Mouse (Mus musculus) intestine, postnatal 0 days (tissue): ENCODE results near the gene Gm10024. TPM values are rescaled to one million over a fixed set of nuclear protein-coding genes. Genes with fewer than 3 reads are reported as not detected.
"Not testable (repeated sequence)": the region's sequence is repeated elsewhere in the genome, so short reads cannot be mapped to it uniquely, and the experiment has no call there.

Source experiments
- ATAC-seq: fragments of 200-750 bp; cut with Nextera tagmentation; 2 replicates; pipeline ENCODE4 v1.8.0; 2017; ENCODE audit warnings: mild to moderate bottlenecking, moderate TSS enrichment, moderate library complexity
- H3K27ac ChIP-seq: fragments of 300-500 bp; sonication (generic); 2 replicates; pipeline ENCODE4 v1.5.1; 2014; ENCODE audit warnings: mild to moderate bottlenecking, low read depth, low read length, moderate library complexity
- H3K27me3 ChIP-seq: fragments of 300-500 bp; sonication (generic); replicated peaks from 2 replicates; pipeline ENCODE4 v1.6.1; 2014; ENCODE audit warnings: low read length, mixed read lengths; ENCODE audit not compliant: control insufficient read depth, insufficient read depth
- H3K36me3 ChIP-seq: fragments of 300-500 bp; sonication (generic); 2 replicates; pipeline ENCODE4 v1.6.1; 2014; ENCODE audit warnings: mild to moderate bottlenecking, moderate library complexity; ENCODE audit not compliant: control insufficient read depth, insufficient read depth
- H3K4me1 ChIP-seq: fragments of 300-500 bp; sonication (generic); replicated peaks from 2 replicates; pipeline ENCODE4 v1.6.1; 2014; ENCODE audit warnings: antibody characterized with exemption, low read length, mixed read lengths; ENCODE audit not compliant: control insufficient read depth, insufficient read depth
- H3K4me2 ChIP-seq: fragments of 300-500 bp; sonication (generic); replicated peaks from 2 replicates; pipeline ENCODE4 v1.6.1; 2014; ENCODE audit warnings: low read depth, mild to moderate bottlenecking, moderate library complexity
- H3K4me3 ChIP-seq: fragments of 300-500 bp; sonication (generic); 2 replicates; pipeline ENCODE4 v1.5.1; 2014; ENCODE audit warnings: low read depth, low read length
- H3K9ac ChIP-seq: fragments of 300-500 bp; sonication (generic); 2 replicates; pipeline ENCODE4 v1.6.1; 2014; ENCODE audit warnings: mild to moderate bottlenecking, low read depth, low read length
- H3K9me3 ChIP-seq: fragments of 300-500 bp; sonication (generic); 2 replicates; pipeline ENCODE4 v1.6.1; 2016; ENCODE audit warnings: mixed run types; ENCODE audit not compliant: control insufficient read depth
- CTCF ChIP-seq: sonication (generic); IDR thresholded peaks from 2 replicates; pipeline ENCODE4 v1.5.1; 2016; ENCODE audit warnings: low read depth, mild to moderate bottlenecking, control low read depth, antibody characterized with exemption, moderate library complexity
- WGBS: fragments of 180-500 bp; shearing (Covaris S2); extraction: QIAGEN DNeasy Blood & Tissue Kit; methylation state at CpG from one replicate; pipeline ENCODE4 v1.1.7; 2014; 5-methylcytosine and 5-hydroxymethylcytosine counted together
- polyA plus RNA-seq: library from polyadenylated mRNA; unstranded; fragments of >200 nt; fragmentation: Nextera tagmentation; extraction: Ambion mirVana; gene quantifications from 2 replicates; pipeline ENCODE4 v1.2.1, GENCODE M21; 2015

Gene Gm10024
- polyA plus RNA-seq: not detected in 2 replicates

DNA sequence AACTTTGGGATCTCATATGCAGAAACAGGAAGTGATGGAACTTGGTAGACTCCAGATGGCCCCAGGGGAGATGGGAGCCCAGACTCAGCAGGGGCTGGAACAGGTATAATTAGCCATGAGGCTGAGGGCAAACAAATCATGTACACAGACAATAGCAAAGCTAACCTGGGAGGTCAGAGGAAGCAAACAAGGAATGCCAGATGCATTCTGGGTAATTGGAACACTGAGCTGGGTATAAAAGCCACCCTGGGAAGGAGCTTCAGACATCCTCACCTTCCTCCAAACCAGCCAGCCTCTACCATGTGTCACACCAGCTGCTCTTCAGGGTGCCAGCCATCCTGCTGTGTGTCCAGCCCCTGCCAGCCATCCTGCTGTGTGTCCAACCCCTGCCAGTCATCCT, at the start of gene Gm10024:
Gene Gm10024 (plus strand): TSS at position 301 of the 400 bp plus-strand sequence.
- not testable (repeated sequence) for ATAC-seq, H3K9me3 ChIP-seq, H3K9ac ChIP-seq, H3K4me2 ChIP-seq, H3K27me3 ChIP-seq, H3K27ac ChIP-seq, H3K4me3 ChIP-seq, H3K36me3 ChIP-seq, H3K4me1 ChIP-seq

DNA sequence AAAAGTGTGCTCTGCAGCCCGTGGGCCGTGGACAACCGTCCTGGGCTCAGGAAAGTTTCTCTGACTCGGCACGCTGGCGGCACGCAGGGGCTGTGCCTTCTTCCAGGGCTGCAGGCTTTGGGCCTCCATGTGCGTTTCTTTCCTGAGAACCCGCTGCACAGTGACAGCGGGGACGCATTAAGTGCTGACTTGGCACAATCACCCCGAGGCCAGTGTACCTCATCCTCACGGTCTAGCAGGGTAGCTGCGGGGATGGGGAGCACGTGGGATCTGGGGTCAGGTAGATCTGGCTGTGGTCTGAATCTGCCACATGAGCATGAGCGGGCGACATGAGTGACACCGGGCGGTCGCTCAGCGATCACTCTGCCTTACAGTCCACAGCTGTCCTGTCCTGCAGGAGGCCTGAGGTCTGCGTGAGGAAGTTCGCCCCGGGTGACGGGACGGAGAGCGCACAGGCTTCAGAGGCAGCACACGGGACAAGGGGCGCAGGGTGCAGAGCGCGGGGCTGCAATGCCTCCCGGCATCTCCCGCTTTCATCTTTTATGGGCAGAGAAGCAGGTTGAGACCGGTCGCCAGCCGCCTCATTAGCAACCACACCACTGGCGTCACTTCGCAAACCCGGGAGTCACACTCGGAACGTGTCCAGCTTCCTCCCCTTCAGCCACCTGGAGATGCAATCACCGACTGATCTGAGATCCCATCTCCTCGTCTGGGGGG, 47.1 kb upstream of the Gm10024 start:
- Histone ChIP-seq H3K27me3 (no peaks in the 10 kb centered on the region), H3K4me2 (no peak overlapping the region), H3K4me1 (no peaks in the 10 kb centered on the region), H3K4me3 (no peak overlapping the region), H3K9me3 (no peaks in the 10 kb centered on the region), H3K27ac (no peak overlapping the region), H3K9ac (no peak overlapping the region), H3K36me3 (no peaks in the 10 kb centered on the region)
- no peak for ATAC-seq
- TF ChIP-seq CTCF: no peak
- WGBS: 42% methylated on average over 43 of the region's 43 CpGs

DNA sequence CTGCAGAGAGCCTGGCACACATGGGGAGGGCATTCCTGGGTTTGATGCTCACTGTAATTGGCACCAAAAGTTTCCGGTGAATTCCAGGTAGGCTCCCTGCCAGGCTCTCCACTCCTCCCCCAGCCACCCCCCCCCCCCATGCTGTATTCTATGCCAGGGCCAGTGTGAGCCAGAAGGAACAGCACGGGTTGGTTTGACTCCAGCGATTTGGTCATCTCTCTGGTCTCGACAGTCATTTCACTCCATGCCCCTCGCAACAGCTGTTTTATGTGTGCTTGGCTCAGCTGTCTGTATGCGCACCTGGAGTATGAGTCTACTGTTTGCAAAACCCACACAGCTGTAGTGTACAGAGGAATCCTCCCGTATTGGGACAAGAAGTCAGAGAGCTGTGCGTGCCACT, 44.9 kb upstream of the Gm10024 start:
- no peaks in the 10 kb centered on the region for H3K9me3 ChIP-seq
- ATAC-seq: no peak
- WGBS: 68% methylated on average over 8 of the region's 8 CpGs

DNA sequence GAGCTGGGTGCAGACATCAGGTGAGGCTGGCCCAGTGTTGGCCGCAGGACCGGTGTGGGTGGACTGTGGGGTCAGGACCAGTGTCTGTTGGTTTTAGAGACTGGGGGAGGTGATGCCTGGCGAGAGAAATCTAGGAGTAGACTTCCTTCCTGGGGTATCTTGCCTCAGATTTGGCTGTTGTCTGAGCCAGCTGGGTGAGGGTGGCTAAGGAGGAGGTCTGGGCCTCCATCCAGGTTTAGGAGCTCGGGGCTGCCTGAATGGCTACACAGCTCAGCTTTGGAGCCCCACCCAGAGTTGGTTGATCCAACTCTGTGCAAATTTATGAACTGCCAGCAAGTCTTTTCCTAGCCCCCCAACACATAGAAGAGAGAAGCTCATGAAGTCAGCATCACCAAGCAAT, 43.9 kb upstream of the Gm10024 start:
- no peak overlapping the region for H3K9ac ChIP-seq
- H3K4me2 ChIP-seq: no peak overlapping the region
- no peak for TF ChIP-seq CTCF
- no peaks in the 10 kb centered on the region for H3K9me3 ChIP-seq
- H3K27ac ChIP-seq: no peak overlapping the region
- no peak overlapping the region for H3K4me3 ChIP-seq
- no peaks in the 10 kb centered on the region for H3K27me3 ChIP-seq
- H3K4me1 ChIP-seq: no peaks in the 10 kb centered on the region
- H3K36me3 ChIP-seq: no peaks in the 10 kb centered on the region
- 79% methylated on average over 4 of the region's 4 CpGs for WGBS
- no peak for ATAC-seq

More for the DNA sequence above, 44.9 kb upstream of the Gm10024 start:
- H3K36me3 ChIP-seq: no peaks in the 10 kb centered on the region
- H3K27me3 ChIP-seq: no peaks in the 10 kb centered on the region
- H3K9ac ChIP-seq: no peak overlapping the region
- H3K4me2 ChIP-seq: no peak overlapping the region
- TF ChIP-seq CTCF: no peak
- no peak overlapping the region for H3K27ac ChIP-seq
- no peaks in the 10 kb centered on the region for H3K4me1 ChIP-seq
- H3K4me3 ChIP-seq: no peak overlapping the region

DNA sequence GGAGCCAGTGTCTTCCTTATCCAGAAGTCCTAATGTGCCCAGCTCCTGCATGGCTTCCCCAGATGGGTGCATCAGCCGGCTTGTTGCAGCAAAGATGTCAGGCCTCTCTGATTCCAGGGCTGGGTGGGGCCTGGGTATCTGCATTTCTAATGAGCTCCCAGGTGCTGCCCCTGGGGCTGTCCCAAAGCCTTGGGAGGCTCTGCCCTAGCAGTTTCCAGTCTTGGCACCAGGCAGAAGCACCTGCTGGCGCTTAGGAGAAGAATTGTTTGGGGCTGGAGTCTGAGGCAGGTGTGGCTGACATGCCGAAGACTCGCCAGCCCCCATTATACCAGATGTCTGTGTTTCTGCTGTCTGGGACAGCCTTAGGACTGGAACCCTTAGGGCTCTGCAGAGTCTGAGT, 40.5 kb upstream of the Gm10024 start:
- no peak for TF ChIP-seq CTCF
- no peaks in the 10 kb centered on the region for H3K9me3 ChIP-seq
- no peak overlapping the region for H3K27ac ChIP-seq
- 75% methylated on average over 4 of the region's 4 CpGs for WGBS
- no peaks in the 10 kb centered on the region for H3K27me3 ChIP-seq
- no peaks in the 10 kb centered on the region for H3K4me1 ChIP-seq
- H3K4me3 ChIP-seq: no peak overlapping the region
- no peak overlapping the region for H3K4me2 ChIP-seq
- H3K9ac ChIP-seq: no peak overlapping the region
- H3K36me3 ChIP-seq: no peaks in the 10 kb centered on the region
- ATAC-seq: no peak

DNA sequence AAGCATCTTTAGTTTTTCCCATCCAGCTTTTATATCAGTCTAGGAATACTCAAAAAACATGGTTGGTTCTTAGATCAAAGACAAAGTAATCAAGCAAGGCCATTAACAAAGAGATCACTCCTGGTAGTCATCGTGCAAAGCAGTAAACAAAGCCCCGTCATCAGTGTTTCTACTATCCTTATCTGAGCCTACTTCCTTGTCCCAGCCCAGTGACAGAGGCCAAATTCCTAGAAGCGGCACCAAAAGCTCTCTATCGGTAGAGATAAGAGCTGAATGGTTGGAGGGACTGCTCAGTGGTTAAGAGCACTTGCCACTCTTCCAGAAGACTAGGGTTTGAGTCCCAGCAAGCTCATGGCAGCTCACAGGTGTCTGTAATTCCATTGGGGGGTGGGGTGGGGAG, 39.7 kb upstream of the Gm10024 start:
- Histone ChIP-seq H3K27me3 (peaks cover under 1% of the 10 kb centered on the region; the same call in 1 of the 2 replicates), H3K9ac (no peak overlapping the region), H3K36me3 (no peaks in the 10 kb centered on the region), H3K4me2 (no peak overlapping the region), H3K9me3 (no peaks in the 10 kb centered on the region), H3K4me3 (no peak overlapping the region), H3K4me1 (no peaks in the 10 kb centered on the region), H3K27ac (no peak overlapping the region)
- ATAC-seq: no peak; the same call in 1 of the 2 replicates
- 21% methylated on average over 4 of the region's 4 CpGs for WGBS
- TF ChIP-seq CTCF: no peak
